Mouse (Mus musculus): ENCODE data around the gene Bbs9. TPM values are rescaled to one million over a fixed set of nuclear protein-coding genes. Genes with fewer than 3 reads are reported as not detected.

The Bbs9 gene
- polyA plus RNA-seq, 1 experiment: 12.7 TPM

DNA sequence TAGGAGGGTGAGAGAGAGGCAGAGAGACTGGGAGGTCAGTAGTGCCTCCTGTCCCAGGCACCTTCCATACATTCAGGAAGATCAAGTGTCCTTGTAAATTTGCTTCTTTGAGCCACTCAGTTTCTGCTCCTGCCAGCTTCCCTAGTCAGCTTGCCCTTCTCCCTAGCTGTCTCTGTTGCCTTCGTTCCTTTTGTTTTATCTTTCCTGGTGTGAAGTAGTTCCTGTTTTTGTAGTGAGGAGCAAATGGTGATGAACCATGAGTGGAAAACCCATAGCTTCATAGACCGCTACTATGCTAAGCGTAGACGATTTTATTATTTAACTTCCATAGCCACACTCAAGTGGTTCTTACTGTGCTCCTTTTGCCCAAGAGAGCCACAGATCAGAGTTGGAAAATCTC is 242.1 kb downstream of the Bbs9 start:
- H3K27me3 ChIP-seq (replicated peaks; ENCODE audit: control insufficient read depth, insufficient read depth, low read length): no peaks in the 10 kb centered on the region
- TF ChIP-seq CTCF (conservative IDR thresholded peaks at IDR 0.05; ENCODE audit: insufficient read depth, insufficient read length, low read depth, low read length) (no peak), POLR2A (IDR thresholded peaks at IDR 0.05; ENCODE audit: low read depth, low read length) (no peak)
- WGBS: 87% methylated on average over 4 of the region's 4 CpGs
- no peak overlapping the region for H3K4me3 ChIP-seq (ENCODE audit: insufficient read depth, low read depth, low read length)
- DNase-seq: no peak
- H3K4me1 ChIP-seq (ENCODE audit: control insufficient read depth, insufficient read depth, low read length): no peaks in the 10 kb centered on the region
- H3K36me3 ChIP-seq (ENCODE audit: control insufficient read depth, insufficient read depth, low read length): no peaks in the 10 kb centered on the region
- H3K27ac ChIP-seq (ENCODE audit: insufficient read depth, low read depth, low read length): no peak overlapping the region

DNA sequence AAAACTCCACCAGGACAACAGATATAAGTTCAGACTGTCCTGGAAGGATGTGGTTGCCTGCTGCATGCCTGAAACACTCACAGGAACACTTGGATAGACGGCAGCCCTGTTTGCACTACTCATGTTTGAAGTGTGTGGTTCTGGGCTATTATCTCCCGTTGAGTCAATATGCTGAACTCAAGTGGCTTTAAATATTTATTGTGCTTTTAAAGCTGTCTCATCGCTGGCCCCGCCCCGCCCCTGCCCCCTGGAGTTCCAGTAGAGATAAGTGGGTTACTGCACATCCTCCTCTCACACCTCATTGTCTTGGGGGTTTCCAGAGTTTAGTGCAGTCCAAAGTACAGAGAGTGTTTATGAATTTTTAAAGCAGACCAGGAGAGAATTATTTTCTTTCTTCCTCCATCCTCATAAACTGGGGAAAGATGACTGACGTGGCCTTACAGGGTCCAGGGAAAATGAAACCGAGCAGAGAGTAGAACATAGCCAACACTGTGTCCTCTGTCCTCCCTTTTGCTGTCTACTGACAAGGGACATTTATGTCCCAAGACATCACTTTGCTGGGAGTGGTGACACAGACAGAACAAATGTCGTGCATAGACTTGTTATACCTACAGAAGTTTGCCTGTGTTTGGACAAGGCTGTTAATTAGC is 242.8 kb downstream of the Bbs9 start:
- 65% methylated on average over 8 of the region's 8 CpGs for WGBS
- TF ChIP-seq CTCF (conservative IDR thresholded peaks at IDR 0.05; ENCODE audit: insufficient read depth, insufficient read length, low read depth, low read length): no peak
- TF ChIP-seq POLR2A (IDR thresholded peaks at IDR 0.05; ENCODE audit: low read depth, low read length): no peak
- no peaks in the 10 kb centered on the region for H3K27me3 ChIP-seq (replicated peaks; ENCODE audit: control insufficient read depth, insufficient read depth, low read length)
- H3K4me3 ChIP-seq (ENCODE audit: insufficient read depth, low read depth, low read length): no peak overlapping the region
- H3K4me1 ChIP-seq (ENCODE audit: control insufficient read depth, insufficient read depth, low read length): no peaks in the 10 kb centered on the region
- no peak for DNase-seq
- H3K27ac ChIP-seq (ENCODE audit: insufficient read depth, low read depth, low read length): no peak overlapping the region
- H3K36me3 ChIP-seq (ENCODE audit: control insufficient read depth, insufficient read depth, low read length): no peaks in the 10 kb centered on the region

DNA sequence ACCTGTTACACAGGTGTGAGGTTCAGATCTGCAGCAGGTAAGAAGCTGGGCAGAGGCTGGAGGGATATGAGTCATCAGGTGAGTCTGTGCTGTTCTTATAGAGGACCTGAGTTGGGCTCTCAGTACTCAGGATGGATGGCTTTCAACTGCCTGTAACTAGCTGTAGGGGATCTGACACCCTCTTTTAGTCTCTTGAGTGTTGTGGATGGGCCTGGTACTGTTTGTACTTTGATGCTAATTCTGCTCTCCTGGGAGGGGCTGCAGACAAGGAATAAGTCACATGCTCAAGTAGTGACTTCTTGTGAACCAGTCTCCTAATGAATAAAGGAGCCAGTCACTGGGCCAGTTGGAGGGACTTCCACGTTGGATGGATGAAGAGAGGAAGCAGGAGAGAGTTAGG is 257.1 kb downstream of the Bbs9 start:
- Histone ChIP-seq H3K27me3 (replicated peaks; ENCODE audit: control insufficient read depth, insufficient read depth, low read length) (no peaks in the 10 kb centered on the region), H3K4me3 (ENCODE audit: insufficient read depth, low read depth, low read length) (no peak overlapping the region), H3K27ac (ENCODE audit: insufficient read depth, low read depth, low read length) (no peak overlapping the region), H3K4me1 (ENCODE audit: control insufficient read depth, insufficient read depth, low read length) (no peaks in the 10 kb centered on the region), H3K36me3 (ENCODE audit: control insufficient read depth, insufficient read depth, low read length) (no peaks in the 10 kb centered on the region)
- no peak for DNase-seq
- TF ChIP-seq POLR2A (IDR thresholded peaks at IDR 0.05; ENCODE audit: low read depth, low read length) (no peak), CTCF (conservative IDR thresholded peaks at IDR 0.05; ENCODE audit: insufficient read depth, insufficient read length, low read depth, low read length) (no peak)
- WGBS: 73% methylated on average over 1 of the region's 1 CpGs

- no peak for DNase-seq
- H3K4me1 ChIP-seq (ENCODE audit: control insufficient read depth, insufficient read depth, low read length): no peaks in the 10 kb centered on the region
- TF ChIP-seq POLR2A (IDR thresholded peaks at IDR 0.05; ENCODE audit: low read depth, low read length) (no peak), CTCF (conservative IDR thresholded peaks at IDR 0.05; ENCODE audit: insufficient read depth, insufficient read length, low read depth, low read length) (no peak)
- H3K27ac ChIP-seq (ENCODE audit: insufficient read depth, low read depth, low read length): no peak overlapping the region
- H3K36me3 ChIP-seq (ENCODE audit: control insufficient read depth, insufficient read depth, low read length): no peaks in the 10 kb centered on the region
- H3K27me3 ChIP-seq (replicated peaks; ENCODE audit: control insufficient read depth, insufficient read depth, low read length): no peaks in the 10 kb centered on the region
- no peak overlapping the region for H3K4me3 ChIP-seq (ENCODE audit: insufficient read depth, low read depth, low read length)
- 78% methylated on average over 8 of the region's 8 CpGs for WGBS
Observed at GRCm38 (mm10) chr9:22734954-22735353, 259.4 kb downstream of the Bbs9 start.

DNA sequence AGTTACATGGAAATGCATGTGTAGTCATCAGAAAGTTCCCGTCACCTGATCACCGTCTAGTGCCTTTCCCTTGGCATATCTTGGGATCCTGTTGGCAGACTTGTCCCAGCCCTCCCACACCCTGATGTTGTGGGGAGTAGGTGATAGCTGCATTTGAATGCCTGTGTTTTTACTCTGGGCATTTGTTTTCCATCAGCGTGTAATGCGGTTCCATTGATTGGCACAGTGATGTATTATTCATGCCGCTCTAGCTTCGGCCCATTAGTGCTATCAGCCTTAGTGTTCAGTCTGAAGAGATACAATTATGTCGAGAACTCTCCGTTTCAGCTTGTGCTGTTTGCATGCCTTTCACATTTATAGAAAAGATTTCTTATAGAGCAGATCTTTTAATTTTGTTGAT is 259.9 kb downstream of the Bbs9 start:
- Histone ChIP-seq H3K27me3 (replicated peaks; ENCODE audit: control insufficient read depth, insufficient read depth, low read length) (no peaks in the 10 kb centered on the region), H3K36me3 (ENCODE audit: control insufficient read depth, insufficient read depth, low read length) (no peaks in the 10 kb centered on the region), H3K4me1 (ENCODE audit: control insufficient read depth, insufficient read depth, low read length) (no peaks in the 10 kb centered on the region), H3K4me3 (ENCODE audit: insufficient read depth, low read depth, low read length) (no peak overlapping the region), H3K27ac (ENCODE audit: insufficient read depth, low read depth, low read length) (no peak overlapping the region)
- 89% methylated on average over 8 of the region's 8 CpGs for WGBS
- TF ChIP-seq CTCF (conservative IDR thresholded peaks at IDR 0.05; ENCODE audit: insufficient read depth, insufficient read length, low read depth, low read length): no peak
- no peak for TF ChIP-seq POLR2A (IDR thresholded peaks at IDR 0.05; ENCODE audit: low read depth, low read length)
- DNase-seq: no peak

DNA sequence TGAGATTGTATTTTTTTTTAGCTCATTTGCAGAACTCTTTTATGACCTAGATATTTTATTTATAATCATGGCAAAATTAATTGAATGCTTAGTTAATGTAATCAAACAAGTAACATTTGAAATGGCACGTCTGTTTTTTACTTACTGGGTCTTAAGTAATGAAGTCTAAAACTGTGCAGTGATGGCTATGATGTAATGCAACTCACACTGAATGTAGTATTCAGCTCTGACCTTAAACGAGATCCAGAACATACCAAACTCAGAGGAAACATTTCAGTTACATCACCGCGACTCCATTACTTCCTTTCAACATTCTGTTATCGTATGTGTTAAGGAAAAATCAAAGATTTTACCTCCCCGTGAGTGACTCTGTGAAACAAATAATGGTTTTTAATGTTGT is 262.4 kb downstream of the Bbs9 start:
- Histone ChIP-seq H3K27me3 (replicated peaks; ENCODE audit: control insufficient read depth, insufficient read depth, low read length) (no peaks in the 10 kb centered on the region), H3K27ac (ENCODE audit: insufficient read depth, low read depth, low read length) (no peak overlapping the region), H3K4me1 (ENCODE audit: control insufficient read depth, insufficient read depth, low read length) (no peaks in the 10 kb centered on the region), H3K36me3 (ENCODE audit: control insufficient read depth, insufficient read depth, low read length) (no peaks in the 10 kb centered on the region), H3K4me3 (ENCODE audit: insufficient read depth, low read depth, low read length) (no peak overlapping the region)
- WGBS: 81% methylated on average over 6 of the region's 6 CpGs
- TF ChIP-seq CTCF (conservative IDR thresholded peaks at IDR 0.05; ENCODE audit: insufficient read depth, insufficient read length, low read depth, low read length) (no peak), POLR2A (IDR thresholded peaks at IDR 0.05; ENCODE audit: low read depth, low read length) (no peak)
- DNase-seq: no peak

GRCm38 (mm10) chr9:22738861-22739260 is 263.3 kb downstream of the Bbs9 start:
- DNase-seq: no peak
- TF ChIP-seq POLR2A (IDR thresholded peaks at IDR 0.05; ENCODE audit: low read depth, low read length): no peak
- TF ChIP-seq CTCF (conservative IDR thresholded peaks at IDR 0.05; ENCODE audit: insufficient read depth, insufficient read length, low read depth, low read length): no peak
- Histone ChIP-seq H3K36me3 (ENCODE audit: control insufficient read depth, insufficient read depth, low read length) (no peaks in the 10 kb centered on the region), H3K27me3 (replicated peaks; ENCODE audit: control insufficient read depth, insufficient read depth, low read length) (no peaks in the 10 kb centered on the region), H3K27ac (ENCODE audit: insufficient read depth, low read depth, low read length) (no peak overlapping the region), H3K4me1 (ENCODE audit: control insufficient read depth, insufficient read depth, low read length) (no peaks in the 10 kb centered on the region), H3K4me3 (ENCODE audit: insufficient read depth, low read depth, low read length) (no peak overlapping the region)
- 96% methylated on average over 3 of the region's 3 CpGs for WGBS
